Mouse (Mus musculus) forebrain, postnatal 0 days (tissue): ENCODE measurements at regions not wholly inside any gene's neighbourhood (a gene's known extent, or its start where the extent isn't known, plus 50 kb on each side); places are given as distances from the start of the nearest gene placed in this dataset.

ENCODE experiments used
- ATAC-seq: fragments of 200-750 bp; cut with Nextera tagmentation; 2 replicates; pipeline ENCODE4 v1.8.0; 2017; ENCODE audit warnings: mild to moderate bottlenecking, moderate library complexity
- DNase-seq: peaks from one replicate; pipeline ENCODE4 v3.0.0-alpha.2; 2015
- H3K27ac ChIP-seq: fragments of 300-500 bp; sonication (generic); 2 replicates; pipeline ENCODE4 v1.5.1; 2014; ENCODE audit warnings: low read depth, mild to moderate bottlenecking, antibody characterized with exemption, low read length, moderate library complexity, mixed read lengths
- H3K27me3 ChIP-seq: fragments of 300-500 bp; sonication (generic); 2 replicates; pipeline ENCODE4 v1.6.1; 2014; ENCODE audit warnings: mild to moderate bottlenecking, low read length, mixed read lengths; ENCODE audit not compliant: insufficient read depth
- H3K36me3 ChIP-seq: fragments of 300-500 bp; sonication (generic); 2 replicates; pipeline ENCODE4 v1.6.1; 2014; ENCODE audit warnings: mild to moderate bottlenecking, moderate library complexity; ENCODE audit not compliant: insufficient read depth
- H3K4me1 ChIP-seq: fragments of 300-500 bp; sonication (generic); 2 replicates; pipeline ENCODE4 v1.6.1; 2014; ENCODE audit warnings: antibody characterized with exemption; ENCODE audit not compliant: insufficient read depth
- H3K4me2 ChIP-seq: fragments of 300-500 bp; sonication (generic); 2 replicates; pipeline ENCODE4 v1.6.1; 2014; ENCODE audit warnings: low read depth, mild to moderate bottlenecking, moderate library complexity
- H3K4me3 ChIP-seq: fragments of 300-500 bp; sonication (generic); 2 replicates; pipeline ENCODE4 v1.5.1; 2014; ENCODE audit warnings: low read depth, low read length, mixed read lengths
- H3K9ac ChIP-seq: fragments of 300-500 bp; sonication (generic); 2 replicates; pipeline ENCODE4 v1.6.1; 2014; ENCODE audit warnings: mild to moderate bottlenecking
- H3K9me3 ChIP-seq: fragments of 300-500 bp; sonication (generic); 2 replicates; pipeline ENCODE4 v1.6.1; 2016; ENCODE audit warnings: low read length
- CTCF ChIP-seq: sonication (generic); IDR thresholded peaks from 2 replicates; pipeline ENCODE4 v1.5.1; 2016; ENCODE audit warnings: antibody characterized with exemption, control low read depth, low read depth
- WGBS: fragments of 180-500 bp; shearing (Covaris S2); extraction: QIAGEN DNeasy Blood & Tissue Kit; methylation state at CpG from one replicate; pipeline ENCODE4 v1.1.7; 2014; 5-methylcytosine and 5-hydroxymethylcytosine counted together

DNA sequence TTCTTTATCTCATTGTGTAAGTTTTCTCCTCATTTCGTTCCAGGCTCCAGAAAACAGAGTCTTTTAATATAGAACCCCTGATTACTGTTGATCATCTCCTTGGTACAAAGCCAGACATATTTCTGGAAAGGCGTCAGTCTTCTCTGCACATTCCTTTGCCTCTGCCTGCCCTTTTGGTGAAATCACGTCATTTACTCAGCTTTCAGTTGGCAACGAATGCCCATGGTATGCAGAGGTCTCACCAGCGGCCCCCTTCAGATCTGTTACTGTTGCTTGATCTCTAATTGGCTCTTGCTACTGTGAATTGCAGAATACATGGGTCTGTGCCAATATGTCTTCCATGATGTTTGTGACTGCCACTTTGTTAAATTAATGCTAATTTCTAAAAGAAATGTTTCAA, 412.0 kb upstream of the Pitx2 start:
- Histone ChIP-seq H3K4me2 (no peak overlapping the region), H3K36me3 (no peaks in the 10 kb centered on the region), H3K9ac (no peak overlapping the region), H3K4me1 (no peaks in the 10 kb centered on the region), H3K27ac (no peak overlapping the region), H3K27me3 (no peaks in the 10 kb centered on the region), H3K9me3 (no peaks in the 10 kb centered on the region), H3K4me3 (no peak overlapping the region)
- WGBS: 24% methylated on average over 5 of the region's 5 CpGs
- ATAC-seq (peak; percentile 18; the same call in 1 of the 2 replicates), DNase-seq (no peak)
- no peak for TF ChIP-seq CTCF

DNA sequence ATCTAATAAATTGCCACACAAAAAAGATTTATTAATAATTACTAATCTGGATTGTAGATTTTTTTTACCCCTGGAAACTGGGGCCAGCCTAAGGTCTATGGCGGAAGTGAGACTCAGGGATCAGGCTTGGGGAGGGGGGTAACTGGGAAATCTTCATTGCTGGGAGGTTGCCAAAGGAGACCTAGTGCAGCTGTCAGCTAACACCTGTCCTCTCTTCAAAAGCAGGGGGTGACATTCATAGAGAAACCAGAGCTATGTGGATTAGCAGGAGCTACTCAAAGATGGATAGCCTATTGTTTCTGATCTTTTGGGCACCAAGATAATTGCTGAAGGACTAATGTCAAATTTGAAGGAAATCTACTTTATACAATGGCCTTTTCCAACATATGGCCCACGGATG, 403.7 kb upstream of the Pitx2 start:
- H3K27me3 ChIP-seq: no peaks in the 10 kb centered on the region
- WGBS: 76% methylated on average over 2 of the region's 2 CpGs
- ATAC-seq (no peak), DNase-seq (no peak)
- no peak for TF ChIP-seq CTCF
- H3K4me2 ChIP-seq: no peak overlapping the region
- H3K9me3 ChIP-seq: no peaks in the 10 kb centered on the region
- no peak overlapping the region for H3K4me3 ChIP-seq
- H3K4me1 ChIP-seq: no peaks in the 10 kb centered on the region
- H3K27ac ChIP-seq: no peak overlapping the region
- no peaks in the 10 kb centered on the region for H3K36me3 ChIP-seq
- H3K9ac ChIP-seq: no peak overlapping the region

DNA sequence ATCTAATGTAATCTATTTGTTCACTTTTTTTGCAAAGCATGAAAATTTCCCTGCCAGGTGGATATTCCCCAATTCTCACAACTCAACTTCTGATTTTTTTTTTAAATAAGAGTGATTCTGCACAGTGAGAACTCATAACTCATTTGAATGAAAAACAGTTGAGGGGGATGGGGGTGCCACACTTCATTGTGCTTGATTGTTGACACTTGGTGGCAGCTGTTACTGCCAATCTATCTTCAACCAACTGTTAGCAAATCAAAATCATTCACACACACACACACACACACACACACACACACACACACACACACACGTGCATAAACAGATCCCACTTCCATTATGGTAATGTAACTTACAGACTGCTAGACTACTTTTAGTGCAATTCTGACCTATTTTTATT, 401.8 kb upstream of the Pitx2 start:
- Histone ChIP-seq H3K36me3 (no peaks in the 10 kb centered on the region), H3K9me3 (no peaks in the 10 kb centered on the region), H3K4me1 (no peaks in the 10 kb centered on the region), H3K9ac (no peak overlapping the region), H3K27me3 (no peaks in the 10 kb centered on the region), H3K4me3 (no peak overlapping the region), H3K4me2 (no peak overlapping the region), H3K27ac (no peak overlapping the region)
- WGBS: 55% methylated on average over 1 of the region's 1 CpGs
- TF ChIP-seq CTCF: no peak
- DNase-seq: peak; percentile 65
- ATAC-seq: peak; percentile 91

GRCm38 (mm10) chr3:128829371-128830160, 370.1 kb upstream of the Pitx2 start:
- Histone ChIP-seq H3K36me3 (no peaks in the 10 kb centered on the region), H3K9ac (no peak overlapping the region), H3K27ac (no peak overlapping the region), H3K4me1 (no peaks in the 10 kb centered on the region), H3K9me3 (no peaks in the 10 kb centered on the region), H3K27me3 (no peaks in the 10 kb centered on the region), H3K4me2 (no peak overlapping the region), H3K4me3 (no peak overlapping the region)
- 52% methylated on average over 12 of the region's 12 CpGs for WGBS
- no peak for TF ChIP-seq CTCF
- DNase-seq (no peak), ATAC-seq (no peak)

DNA sequence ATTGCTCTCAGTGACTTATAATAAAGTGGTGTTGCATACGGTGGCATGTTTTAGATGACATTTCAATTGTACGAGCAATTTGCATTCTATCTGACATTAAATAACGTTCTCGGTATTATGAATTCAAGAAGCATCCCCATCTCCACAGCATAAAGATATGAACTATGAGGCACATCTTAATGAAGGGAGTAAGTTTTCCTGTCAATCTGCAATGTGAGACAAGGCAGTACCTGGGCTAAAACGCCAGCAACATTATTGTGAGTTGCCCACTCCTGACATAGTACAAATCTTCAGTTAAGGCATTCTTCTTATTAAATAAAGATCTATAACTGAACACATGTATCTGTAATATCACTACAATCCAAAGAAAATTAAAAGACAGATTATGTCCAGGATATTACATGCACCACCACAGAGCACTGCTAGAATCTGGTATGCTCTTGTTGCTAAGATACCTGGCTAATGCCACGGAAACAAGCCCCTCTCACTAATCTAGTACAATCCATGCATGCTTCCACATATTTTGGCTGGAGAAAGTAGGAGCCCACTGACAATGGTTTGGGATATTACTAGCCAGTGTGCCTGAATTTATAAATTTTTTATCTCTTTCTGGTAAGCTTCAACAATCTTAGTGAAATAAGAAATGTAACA, 349.2 kb upstream of the Pitx2 start:
- no peak overlapping the region for H3K4me2 ChIP-seq
- H3K9ac ChIP-seq: no peak overlapping the region
- no peaks in the 10 kb centered on the region for H3K9me3 ChIP-seq
- ATAC-seq (peak; percentile 65; the same call in 1 of the 2 replicates), DNase-seq (peak; percentile 22)
- H3K27me3 ChIP-seq: no peaks in the 10 kb centered on the region
- WGBS: 65% methylated on average over 6 of the region's 6 CpGs
- H3K4me1 ChIP-seq: no peaks in the 10 kb centered on the region
- no peak for TF ChIP-seq CTCF
- no peak overlapping the region for H3K4me3 ChIP-seq
- H3K36me3 ChIP-seq: no peaks in the 10 kb centered on the region
- H3K27ac ChIP-seq: no peak overlapping the region

- Histone ChIP-seq H3K4me1 (no peaks in the 10 kb centered on the region), H3K27me3 (no peaks in the 10 kb centered on the region), H3K9ac (no peak overlapping the region), H3K4me3 (no peak overlapping the region), H3K36me3 (no peaks in the 10 kb centered on the region), H3K27ac (no peak overlapping the region), H3K4me2 (no peak overlapping the region), H3K9me3 (no peaks in the 10 kb centered on the region)
- DNase-seq (no peak), ATAC-seq (no peak)
- no peak for TF ChIP-seq CTCF
- WGBS: 73% methylated on average over 5 of the region's 5 CpGs
Measured at GRCm38 (mm10) chr3:128856515-128856914, 343.2 kb upstream of the Pitx2 start.

GRCm38 (mm10) chr3:128881685-128882444, 317.8 kb upstream of the Pitx2 start:
- H3K4me3 ChIP-seq: no peak overlapping the region
- TF ChIP-seq CTCF: no peak
- H3K36me3 ChIP-seq: no peaks in the 10 kb centered on the region
- ATAC-seq (no peak), DNase-seq (no peak)
- no peak overlapping the region for H3K4me2 ChIP-seq
- H3K27me3 ChIP-seq: no peaks in the 10 kb centered on the region
- no peaks in the 10 kb centered on the region for H3K9me3 ChIP-seq
- H3K9ac ChIP-seq: no peak overlapping the region
- H3K27ac ChIP-seq: no peak overlapping the region
- WGBS: 29% methylated on average over 10 of the region's 10 CpGs
- no peaks in the 10 kb centered on the region for H3K4me1 ChIP-seq
